Mouse (Mus musculus): ENCODE results near the gene Cyp2s1.

DNA sequence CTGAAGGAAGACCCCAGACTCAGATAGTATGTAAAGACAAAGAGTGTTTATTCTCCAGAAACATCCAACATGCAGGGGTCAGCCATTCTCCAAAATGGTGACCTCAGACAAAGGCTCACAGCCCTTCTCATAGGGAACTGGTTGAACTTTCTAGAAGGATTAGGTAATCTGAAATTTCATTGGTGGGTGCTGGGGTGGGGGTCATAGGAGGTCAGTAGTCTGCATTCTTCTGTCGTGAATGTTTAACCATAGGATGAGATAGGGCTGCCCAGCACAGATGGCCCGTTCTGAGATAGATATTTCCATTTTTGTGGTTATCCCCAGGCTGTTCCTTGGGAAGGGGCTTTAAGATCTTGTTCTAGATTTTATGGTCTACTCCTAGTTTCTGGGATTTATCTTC, 45.7 kb upstream of the Cyp2s1 start:
- no peak for TF ChIP-seq CTCF (IDR thresholded peaks at IDR 0.05 in 2 of 3, conservative IDR thresholded peaks at IDR 0.05 in 1 of 3; ENCODE audit: control insufficient read depth in 1 of 3, insufficient read depth in 1 of 3, low read depth in 2 of 3, low read length in 3 of 3, poor library complexity in 1 of 3, severe bottlenecking in 1 of 3)
- TF ChIP-seq POLR2A (IDR thresholded peaks at IDR 0.05; ENCODE audit: control insufficient read depth in 1 of 2, insufficient read depth in 1 of 2, low read depth in 1 of 2, low read length in 2 of 2, poor library complexity in 1 of 2), result no peak
- TF ChIP-seq MAZ (IDR thresholded peaks at IDR 0.05; ENCODE audit: low read depth, low read length), result no peak
- TF ChIP-seq HCFC1 (IDR thresholded peaks at IDR 0.05; ENCODE audit: low read depth, low read length), result no peak
- no peak for TF ChIP-seq MAX (IDR thresholded peaks at IDR 0.05; ENCODE audit: low read length)
- TF ChIP-seq POLR2AphosphoS2 (IDR thresholded peaks at IDR 0.05; ENCODE audit: low read length), result no peak
- no peak for TF ChIP-seq TCF12 (IDR thresholded peaks at IDR 0.05; ENCODE audit: low read depth, low read length)
- no peak for TF ChIP-seq ZKSCAN1 (IDR thresholded peaks at IDR 0.05; ENCODE audit: low read depth, low read length)
- TF ChIP-seq EP300 (IDR thresholded peaks at IDR 0.05; ENCODE audit: low read depth in 1 of 2, low read length in 2 of 2), result no peak
- no peak for TF ChIP-seq E2F4 (IDR thresholded peaks at IDR 0.05; ENCODE audit: borderline replicate concordance, low read depth, low read length)
- no peak for TF ChIP-seq ZC3H11A (IDR thresholded peaks at IDR 0.05; ENCODE audit: low read depth, low read length)
- TF ChIP-seq SMC3 (IDR thresholded peaks at IDR 0.05; ENCODE audit: low read depth, low read length), result no peak
